Mouse (Mus musculus) stomach, postnatal 0 days (tissue): ENCODE results near the gene Samd13.

Experiments used
- CTCF ChIP-seq: IDR thresholded peaks from 2 replicates; pipeline ENCODE4 v1.5.1; 2016; ENCODE audit warnings: antibody characterized with exemption, low read depth, mild to moderate bottlenecking, moderate library complexity
- EP300 ChIP-seq: optimal IDR thresholded peaks from 2 replicates; pipeline ENCODE3; 2016; ENCODE audit warnings: antibody characterized with exemption

- TF ChIP-seq CTCF: no peak
- TF ChIP-seq EP300: no peak
Measured at GRCm38 (mm10) chr3:146671121-146671520, 14.3 kb downstream of the Samd13 start.
